Mouse (Mus musculus) hindbrain, embryonic 11.5 days (tissue): ENCODE measurements at regions not wholly inside any gene's neighbourhood (a gene's known extent, or its start where the extent isn't known, plus 50 kb on each side); places are given as distances from the start of the nearest gene placed in this dataset.

Source experiments
- ATAC-seq: fragments of 200-750 bp; cut with Nextera tagmentation; 2 replicates; pipeline ENCODE4 v1.8.0; 2017; ENCODE audit warnings: mild to moderate bottlenecking, moderate TSS enrichment, moderate library complexity; ENCODE audit not compliant: low FRiP score
- DNase-seq: peaks from one replicate; pipeline ENCODE4 v3.0.0-alpha.2; 2015; ENCODE audit warnings: low spot score
- H3K27ac ChIP-seq: fragments of 300-500 bp; sonication (generic); 2 replicates; pipeline ENCODE4 v1.5.1; 2014; ENCODE audit warnings: mild to moderate bottlenecking, low read depth, low read length
- H3K27me3 ChIP-seq: fragments of 300-500 bp; sonication (generic); 2 replicates; pipeline ENCODE4 v1.6.1; 2014; ENCODE audit warnings: mild to moderate bottlenecking, low read length, moderate library complexity, mixed read lengths; ENCODE audit not compliant: control insufficient read depth, insufficient read depth
- H3K36me3 ChIP-seq: fragments of 300-500 bp; sonication (generic); 2 replicates; pipeline ENCODE4 v1.6.1; 2014; ENCODE audit warnings: mild to moderate bottlenecking, low read length, moderate library complexity, mixed read lengths; ENCODE audit not compliant: control insufficient read depth, insufficient read depth
- H3K4me1 ChIP-seq: fragments of 300-500 bp; sonication (generic); replicated peaks from 2 replicates; pipeline ENCODE4 v1.6.1; 2014; ENCODE audit warnings: low read length, mixed read lengths; ENCODE audit not compliant: control insufficient read depth, insufficient read depth
- H3K4me2 ChIP-seq: fragments of 300-500 bp; sonication (generic); replicated peaks from 2 replicates; pipeline ENCODE4 v1.6.1; 2014; ENCODE audit warnings: mild to moderate bottlenecking, low read depth, low read length
- H3K4me3 ChIP-seq: fragments of 300-500 bp; sonication (generic); 2 replicates; pipeline ENCODE4 v1.5.1; 2014; ENCODE audit warnings: low read depth, low read length
- H3K9ac ChIP-seq: fragments of 300-500 bp; sonication (generic); 2 replicates; pipeline ENCODE4 v1.6.1; 2014; ENCODE audit warnings: low read depth, low read length
- H3K9me3 ChIP-seq: fragments of 300-500 bp; sonication (generic); 2 replicates; pipeline ENCODE4 v1.6.1; 2016; ENCODE audit warnings: low read length; ENCODE audit not compliant: control insufficient read depth
- WGBS: fragments of 180-500 bp; shearing (Covaris S2); extraction: QIAGEN DNeasy Blood & Tissue Kit; methylation state at CpG from one replicate; pipeline ENCODE4 v1.1.7; 2014; 5-methylcytosine and 5-hydroxymethylcytosine counted together

GRCm38 (mm10) chr5:132649771-132650170 is 106.6 kb upstream of the Auts2 start:
- ATAC-seq (no peak), DNase-seq (no peak)
- Histone ChIP-seq H3K9ac (no peak overlapping the region), H3K27ac (no peak overlapping the region), H3K9me3 (no peaks in the 10 kb centered on the region), H3K27me3 (no peaks in the 10 kb centered on the region), H3K4me3 (no peak overlapping the region), H3K36me3 (no peaks in the 10 kb centered on the region), H3K4me2 (no peak overlapping the region), H3K4me1 (0 out of 2 replicates have a peak, but pooled peaks cover 3% of the 10 kb centered on the region)
- 61% methylated on average over 7 of the region's 7 CpGs for WGBS

DNA sequence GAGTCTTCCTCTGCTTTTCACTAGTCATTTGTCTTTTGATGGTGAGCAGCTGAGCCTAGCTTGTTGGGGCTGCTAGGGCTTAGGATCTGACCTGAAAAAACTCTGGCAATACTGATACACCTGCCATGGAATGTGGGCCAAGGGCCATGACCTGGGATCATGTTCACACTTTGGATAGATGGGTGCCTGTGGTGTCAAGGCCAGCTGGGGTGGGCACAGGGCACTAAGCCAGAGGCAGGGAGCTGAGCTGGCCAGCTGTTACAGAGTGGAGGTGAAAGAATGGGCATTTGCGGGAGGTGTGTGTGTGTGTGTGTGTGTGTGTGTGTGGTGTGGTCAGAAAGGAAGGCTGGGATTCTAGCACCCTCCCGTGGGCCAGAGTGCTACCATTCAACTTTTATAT is 105.6 kb upstream of the Auts2 start:
- no peak for ATAC-seq
- Histone ChIP-seq H3K9ac (no peak overlapping the region), H3K4me2 (no peak overlapping the region), H3K36me3 (no peaks in the 10 kb centered on the region), H3K27ac (no peak overlapping the region), H3K27me3 (no peaks in the 10 kb centered on the region), H3K9me3 (no peaks in the 10 kb centered on the region), H3K4me3 (no peak overlapping the region), H3K4me1 (0 out of 2 replicates have a peak, but pooled peaks cover 3% of the 10 kb centered on the region)
- no peak for DNase-seq
- 63% methylated on average over 2 of the region's 2 CpGs for WGBS

- Histone ChIP-seq H3K9ac (no peak overlapping the region), H3K4me2 (no peak overlapping the region), H3K4me3 (no peak overlapping the region), H3K36me3 (no peaks in the 10 kb centered on the region), H3K27me3 (no peaks in the 10 kb centered on the region), H3K9me3 (no peaks in the 10 kb centered on the region), H3K4me1 (no peaks in the 10 kb centered on the region), H3K27ac (no peak overlapping the region)
- WGBS, result 76% methylated on average over 5 of the region's 5 CpGs
- DNase-seq (no peak), ATAC-seq (no peak)
Observed at GRCm38 (mm10) chr5:132644646-132645172, 101.6 kb upstream of the Auts2 start.

DNA sequence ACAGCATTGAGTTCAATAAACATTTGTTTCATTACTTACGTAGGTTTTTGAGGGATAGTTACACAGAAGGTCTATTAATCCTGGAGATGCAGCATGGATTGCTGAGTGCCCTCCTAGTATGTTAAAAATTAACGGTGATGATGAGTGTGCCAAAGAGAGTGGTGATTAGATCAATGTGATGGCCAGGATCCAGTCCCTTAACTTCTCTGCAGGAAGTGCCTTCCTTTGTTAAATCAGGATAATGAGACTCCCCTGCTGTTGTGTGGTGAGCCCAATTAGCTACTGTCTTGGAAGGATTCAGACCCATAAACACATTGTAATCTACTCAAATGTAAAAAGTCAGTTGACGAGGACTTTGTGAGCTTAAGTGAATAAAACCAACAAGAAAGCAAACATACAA is 100.1 kb upstream of the Auts2 start:
- Histone ChIP-seq H3K27ac (no peak overlapping the region), H3K4me1 (no peaks in the 10 kb centered on the region), H3K9me3 (no peaks in the 10 kb centered on the region), H3K36me3 (no peaks in the 10 kb centered on the region), H3K4me2 (no peak overlapping the region), H3K4me3 (no peak overlapping the region), H3K27me3 (no peaks in the 10 kb centered on the region), H3K9ac (no peak overlapping the region)
- ATAC-seq (no peak), DNase-seq (no peak)
- 63% methylated on average over 3 of the region's 3 CpGs for WGBS

DNA sequence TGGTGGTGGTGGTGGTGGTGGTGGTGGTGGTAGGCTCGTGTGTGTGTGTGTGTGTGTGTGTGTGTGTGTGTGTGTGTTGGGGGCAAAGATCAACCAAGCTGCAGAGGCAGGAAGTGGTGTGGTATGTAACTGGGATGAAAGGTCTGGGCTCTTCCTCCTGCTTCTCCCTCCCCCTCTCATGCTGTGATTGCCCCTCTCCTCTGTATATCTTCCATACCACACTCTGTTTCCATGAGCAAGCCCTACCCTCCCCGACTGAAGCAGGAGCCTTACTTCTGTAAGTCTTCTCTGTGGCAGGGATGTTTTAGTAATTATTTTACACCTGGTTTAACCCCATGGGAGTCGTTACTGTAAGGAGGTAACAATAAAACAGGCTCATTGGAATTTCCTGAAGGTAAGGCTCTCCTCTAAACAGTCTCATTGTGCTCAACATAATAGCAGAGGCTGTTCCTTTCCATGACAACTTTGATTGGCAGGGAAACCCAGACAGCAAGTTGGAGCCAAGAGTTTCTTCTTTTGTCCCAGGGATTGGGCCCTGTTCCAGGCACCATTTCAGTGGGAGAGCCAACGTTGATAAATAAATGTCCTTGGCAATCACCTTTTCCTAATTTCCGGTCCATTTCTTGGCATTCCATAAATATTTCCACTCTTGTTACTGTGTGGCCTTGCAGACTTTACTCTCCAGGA is 90.2 kb upstream of the Auts2 start:
- WGBS, result 64% methylated on average over 5 of the region's 5 CpGs
- Histone ChIP-seq H3K4me3 (no peak overlapping the region), H3K27ac (no peak overlapping the region), H3K36me3 (no peaks in the 10 kb centered on the region), H3K4me1 (no peaks in the 10 kb centered on the region), H3K27me3 (no peaks in the 10 kb centered on the region), H3K9me3 (no peaks in the 10 kb centered on the region), H3K9ac (no peak overlapping the region), H3K4me2 (no peak overlapping the region)
- DNase-seq, result no peak
- ATAC-seq, result no peak

- WGBS, result 70% methylated on average over 7 of the region's 7 CpGs
- H3K27ac ChIP-seq, result no peak overlapping the region
- DNase-seq (no peak), ATAC-seq (no peak)
- H3K27me3 ChIP-seq, result no peaks in the 10 kb centered on the region
- no peak overlapping the region for H3K4me3 ChIP-seq
- no peaks in the 10 kb centered on the region for H3K4me1 ChIP-seq
- no peaks in the 10 kb centered on the region for H3K36me3 ChIP-seq
- no peaks in the 10 kb centered on the region for H3K9me3 ChIP-seq
- H3K9ac ChIP-seq, result no peak overlapping the region
- no peak overlapping the region for H3K4me2 ChIP-seq
Observed at GRCm38 (mm10) chr5:132621751-132622150, 78.6 kb upstream of the Auts2 start.

- Histone ChIP-seq H3K9me3 (no peaks in the 10 kb centered on the region), H3K27me3 (no peaks in the 10 kb centered on the region), H3K27ac (no peak overlapping the region), H3K4me1 (no peaks in the 10 kb centered on the region), H3K9ac (no peak overlapping the region), H3K4me2 (no peak overlapping the region), H3K36me3 (no peaks in the 10 kb centered on the region), H3K4me3 (no peak overlapping the region)
- ATAC-seq (no peak), DNase-seq (no peak)
- 68% methylated on average over 3 of the region's 3 CpGs for WGBS
Observed at GRCm38 (mm10) chr5:132617241-132617640, 74.1 kb upstream of the Auts2 start.

- no peak overlapping the region for H3K9ac ChIP-seq
- H3K4me1 ChIP-seq, result no peaks in the 10 kb centered on the region
- H3K27ac ChIP-seq, result no peak overlapping the region
- WGBS, result 64% methylated on average over 4 of the region's 4 CpGs
- H3K4me3 ChIP-seq, result no peak overlapping the region
- DNase-seq, result no peak
- no peak overlapping the region for H3K4me2 ChIP-seq
- no peaks in the 10 kb centered on the region for H3K27me3 ChIP-seq
- no peak for ATAC-seq
- H3K9me3 ChIP-seq, result no peaks in the 10 kb centered on the region
- no peaks in the 10 kb centered on the region for H3K36me3 ChIP-seq
Observed at GRCm38 (mm10) chr5:132609251-132609650, 66.1 kb upstream of the Auts2 start.

DNA sequence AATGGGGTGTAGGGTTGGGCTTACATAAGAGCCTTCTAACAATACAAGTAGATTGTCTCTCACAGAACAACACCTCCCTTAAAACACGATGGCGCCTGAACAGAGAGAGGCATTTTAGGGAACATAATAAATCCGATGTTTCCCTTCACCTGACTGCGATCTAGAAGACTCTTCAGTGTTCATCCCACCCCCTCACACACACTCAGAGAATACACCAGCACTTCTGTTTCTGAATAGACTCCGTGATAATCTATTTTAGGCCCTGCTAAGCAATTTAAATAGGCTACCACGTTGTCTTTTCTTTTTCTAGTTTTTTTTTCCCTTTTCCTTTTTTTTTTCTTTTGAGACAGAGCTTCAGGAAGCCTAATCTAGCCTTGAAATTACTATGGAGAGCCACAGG is 63.1 kb upstream of the Auts2 start:
- no peaks in the 10 kb centered on the region for H3K27me3 ChIP-seq
- ATAC-seq (no peak), DNase-seq (no peak)
- H3K4me2 ChIP-seq, result no peak overlapping the region
- no peak overlapping the region for H3K9ac ChIP-seq
- H3K36me3 ChIP-seq, result no peaks in the 10 kb centered on the region
- no peak overlapping the region for H3K4me3 ChIP-seq
- no peak overlapping the region for H3K27ac ChIP-seq
- H3K9me3 ChIP-seq, result no peaks in the 10 kb centered on the region
- H3K4me1 ChIP-seq, result no peaks in the 10 kb centered on the region
- 51% methylated on average over 6 of the region's 6 CpGs for WGBS
